Mouse (Mus musculus) lung, embryonic 14.5 days (tissue): Measurements from ENCODE around the gene Slc35b2. TPM values are rescaled to one million over a fixed set of nuclear protein-coding genes. Genes with fewer than 3 reads are reported as not detected.

ENCODE experiments used
- ATAC-seq: fragments of 200-750 bp; cut with Nextera tagmentation; 2 replicates; pipeline ENCODE4 v1.8.0; 2017; ENCODE audit warnings: mild to moderate bottlenecking, moderate TSS enrichment, moderate library complexity; ENCODE audit not compliant: insufficient read depth
- DNase-seq: peaks from one replicate; pipeline ENCODE4 v3.0.0-alpha.2; 2015
- H3K27ac ChIP-seq: fragments of 300-500 bp; sonication (generic); 2 replicates; pipeline ENCODE4 v1.5.1; 2014; ENCODE audit warnings: low read depth, mild to moderate bottlenecking, moderate library complexity
- H3K27me3 ChIP-seq: fragments of 300-500 bp; sonication (generic); 2 replicates; pipeline ENCODE4 v1.6.1; 2014; ENCODE audit warnings: low read length, control low read depth; ENCODE audit not compliant: insufficient read depth
- H3K36me3 ChIP-seq: fragments of 300-500 bp; sonication (generic); 2 replicates; pipeline ENCODE4 v1.6.1; 2014; ENCODE audit warnings: control low read depth; ENCODE audit not compliant: insufficient read depth
- H3K4me1 ChIP-seq: fragments of 300-500 bp; sonication (generic); 2 replicates; pipeline ENCODE4 v1.6.1; 2014; ENCODE audit warnings: antibody characterized with exemption, control low read depth; ENCODE audit not compliant: insufficient read depth
- H3K4me2 ChIP-seq: fragments of 300-500 bp; sonication (generic); 2 replicates; pipeline ENCODE4 v1.6.1; 2014; ENCODE audit warnings: mild to moderate bottlenecking
- H3K4me3 ChIP-seq: fragments of 300-500 bp; sonication (generic); 2 replicates; pipeline ENCODE4 v1.5.1; 2014; ENCODE audit warnings: low read depth, low read length
- H3K9ac ChIP-seq: fragments of 300-500 bp; sonication (generic); 2 replicates; pipeline ENCODE4 v1.6.1; 2014
- H3K9me3 ChIP-seq: fragments of 300-500 bp; sonication (generic); 2 replicates; pipeline ENCODE4 v1.6.1; 2016; ENCODE audit warnings: low read depth, low read length, control low read depth
- CTCF ChIP-seq: IDR thresholded peaks from 2 replicates; pipeline ENCODE4 v1.5.1; 2016; ENCODE audit warnings: antibody characterized with exemption, low read depth
- WGBS: fragments of 180-500 bp; shearing (Covaris S2); extraction: QIAGEN DNeasy Blood & Tissue Kit; methylation state at CpG from one replicate; pipeline ENCODE4 v1.1.7; 2014; 5-methylcytosine and 5-hydroxymethylcytosine counted together
- polyA plus RNA-seq: library from polyadenylated mRNA; unstranded; fragments of >200 nt; fragmentation: Nextera tagmentation; extraction: Ambion mirVana; gene quantifications from 2 replicates; pipeline ENCODE4 v1.2.1, GENCODE M21; 2014

Gene Slc35b2
- polyA plus RNA-seq, 1 experiment from 2014 or later = 137 TPM

GRCm38 (mm10) chr17:45616679-45617078 lies 53.0 kb downstream of the Slc35b2 start:
- H3K4me2 ChIP-seq = no peak overlapping the region
- no peaks in the 10 kb centered on the region for H3K9me3 ChIP-seq
- 82% methylated on average over 3 of the region's 3 CpGs for WGBS
- ATAC-seq (no peak), DNase-seq (no peak)
- no peak overlapping the region for H3K9ac ChIP-seq
- TF ChIP-seq CTCF = no peak
- H3K27me3 ChIP-seq = no peaks in the 10 kb centered on the region
- H3K4me1 ChIP-seq = peaks cover 5% of the 10 kb centered on the region; the same call in 1 of the 2 replicates
- no peak overlapping the region for H3K4me3 ChIP-seq
- H3K36me3 ChIP-seq = no peaks in the 10 kb centered on the region
- H3K27ac ChIP-seq = no peak overlapping the region

Other genes with a start within 250 kb of the Slc35b2 start
- gene Cdc5l, start 130.1 kb upstream of the Slc35b2 start, polyA plus RNA-seq = 63.8 and 68.1 TPM in 2 replicates
- gene Spats1, start 88.5 kb upstream of the Slc35b2 start, polyA plus RNA-seq = 0.43 and 0.61 TPM in 2 replicates
- 17.0 and 17.4 TPM in 2 replicates for gene Aars2, start 57.0 kb upstream of the Slc35b2 start, polyA plus RNA-seq
- gene Tcte1, start 40.4 kb upstream of the Slc35b2 start, polyA plus RNA-seq = 0.35 and 0.70 TPM in 2 replicates
- 1.1 and 1.6 TPM in 2 replicates for gene Tmem151b, start 14.2 kb upstream of the Slc35b2 start, polyA plus RNA-seq
- 2.3 and 3.1 TPM in 2 replicates for gene Nfkbie, start 8.2 kb upstream of the Slc35b2 start, polyA plus RNA-seq
- gene Hsp90ab1, start 9.4 kb downstream of the Slc35b2 start, polyA plus RNA-seq = 1,512 and 1,564 TPM in 2 replicates
- 75.4 and 82.2 TPM in 2 replicates for gene Slc29a1, start 35.7 kb downstream of the Slc35b2 start, polyA plus RNA-seq
- not detected in 2 replicates for gene Mymx, start 38.2 kb downstream of the Slc35b2 start, polyA plus RNA-seq
- 0.07 TPM in 1 of 2 replicates, not detected in the other for gene Capn11, start 95.5 kb downstream of the Slc35b2 start, polyA plus RNA-seq
- gene Mrpl14, start 122.4 kb downstream of the Slc35b2 start, polyA plus RNA-seq = 162 and 168 TPM in 2 replicates
- gene Tmem63b, start 123.0 kb downstream of the Slc35b2 start, polyA plus RNA-seq = 29.7 and 31.3 TPM in 2 replicates
- gene 1600014C23Rik, start 170.0 kb downstream of the Slc35b2 start, polyA plus RNA-seq = not detected in 2 replicates